Mouse (Mus musculus): ENCODE results near the gene Tfap2d. TPM values are rescaled to one million over a fixed set of nuclear protein-coding genes. Genes with fewer than 3 reads are reported as not detected.

Tfap2d gene
- polyA plus RNA-seq (2015; fragmentation: Nextera tagmentation; extraction: Ambion mirVana): not detected in 2 replicates

GRCm38 (mm10) chr1:19102631-19103030 is at the start of gene Tfap2d:
Gene Tfap2d (plus strand): TSS chr1:19103022.

GRCm38 (mm10) chr1:19208641-19209358 is 106.0 kb downstream of the Tfap2d start, which contains the start of gene Tfap2b:
Gene Tfap2b (plus strand): TSS chr1:19208914.

Other genes starting within 250 kb of the Tfap2d start
- gene Tfap2b, start 105.9 kb downstream of the Tfap2d start, polyA plus RNA-seq (2015; fragmentation: Nextera tagmentation; extraction: Ambion mirVana): not detected in 2 replicates